Mouse (Mus musculus) testis, adult 2 months (tissue): ENCODE data around the gene F9. TPM values are rescaled to one million over a fixed set of nuclear protein-coding genes. Genes with fewer than 3 reads are reported as not detected.
"Not testable (repeated sequence)": the region's sequence is repeated elsewhere in the genome, so short reads cannot be mapped to it uniquely, and the experiment has no call there.

Experiments used
- H3K27ac ChIP-seq: fragments of 200-500 bp; 2 replicates; pipeline ENCODE4 v1.5.1; 2012; ENCODE audit warnings: low read depth, low read length; ENCODE audit not compliant: control insufficient read depth, insufficient read depth
- H3K27me3 ChIP-seq: fragments of 200-500 bp; 2 replicates; pipeline ENCODE4 v1.6.1; 2012; ENCODE audit warnings: mild to moderate bottlenecking, low read length, moderate library complexity; ENCODE audit not compliant: control insufficient read depth, insufficient read depth
- H3K36me3 ChIP-seq: fragments of 200-500 bp; 2 replicates; pipeline ENCODE4 v1.6.1; 2012; ENCODE audit warnings: mild to moderate bottlenecking, low read length; ENCODE audit not compliant: control insufficient read depth, insufficient read depth
- H3K4me1 ChIP-seq: fragments of 200-500 bp; 2 replicates; pipeline ENCODE4 v1.6.1; 2012; ENCODE audit warnings: low read length; ENCODE audit not compliant: control insufficient read depth, insufficient read depth
- H3K4me3 ChIP-seq: fragments of 200-500 bp; 2 replicates; pipeline ENCODE4 v1.5.1; 2012; ENCODE audit warnings: low read depth, mild to moderate bottlenecking, low read length, moderate library complexity, mixed read lengths; ENCODE audit not compliant: control insufficient read depth
- CTCF ChIP-seq: fragments of 200-500 bp; IDR thresholded peaks from 2 replicates; pipeline ENCODE4 v1.5.1; 2012; ENCODE audit warnings: low read depth, mild to moderate bottlenecking, inconsistent platforms, low read length, moderate library complexity; ENCODE audit not compliant: control insufficient read depth, insufficient read depth, insufficient replicate concordance
- POLR2A ChIP-seq: fragments of 200-500 bp; IDR thresholded peaks from 2 replicates; pipeline ENCODE4 v1.6.1; 2012; ENCODE audit warnings: low read depth, mild to moderate bottlenecking, inconsistent platforms, low read length, moderate library complexity; ENCODE audit not compliant: control insufficient read depth
- polyA plus RNA-seq: library from polyadenylated mRNA; depleted of rRNA; stranded (reverse); fragments of >200 nt; gene quantifications from 2 replicates; pipeline ENCODE4 v1.2.3, GENCODE M21; 2012; rRNA removed

The F9 gene
- polyA plus RNA-seq, result not detected in 2 replicates

- H3K27ac ChIP-seq, result no peak within 1 kb of the TSS
- no peaks in the 10 kb centered on the region for H3K36me3 ChIP-seq
- no peaks in the 10 kb centered on the region for H3K27me3 ChIP-seq
- H3K4me3 ChIP-seq, result no peak within 1 kb of the TSS
- H3K4me1 ChIP-seq, result no peaks in the 10 kb centered on the region
- TF ChIP-seq CTCF, result no peak
- no peak for TF ChIP-seq POLR2A
Measured at GRCm38 (mm10) chrX:59999221-60000083, at the start of gene F9. Gene F9, plus strand, starts transcription at chrX:59999464.

DNA sequence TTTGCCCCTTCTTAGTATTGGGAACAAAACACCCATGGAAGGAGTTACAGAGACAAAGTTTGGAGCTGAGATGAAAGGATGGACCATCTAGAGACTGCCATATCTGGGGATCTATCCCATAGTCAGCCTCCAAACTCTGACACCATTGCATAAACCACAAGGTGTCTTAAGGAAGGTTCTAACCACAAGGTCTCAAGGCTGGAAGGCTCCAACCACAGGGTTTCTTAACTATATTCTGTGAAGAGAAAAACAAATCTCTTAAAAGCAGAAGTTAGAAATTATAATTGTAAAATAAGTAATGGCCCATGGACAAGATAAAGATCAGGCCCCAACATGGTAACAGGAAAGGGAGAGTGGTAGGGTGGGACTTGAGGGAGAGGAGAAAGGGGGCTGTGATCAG, 29.5 kb upstream of the F9 start:
- not testable (repeated sequence) for H3K4me1 ChIP-seq, H3K27me3 ChIP-seq, H3K27ac ChIP-seq, H3K36me3 ChIP-seq, H3K4me3 ChIP-seq

DNA sequence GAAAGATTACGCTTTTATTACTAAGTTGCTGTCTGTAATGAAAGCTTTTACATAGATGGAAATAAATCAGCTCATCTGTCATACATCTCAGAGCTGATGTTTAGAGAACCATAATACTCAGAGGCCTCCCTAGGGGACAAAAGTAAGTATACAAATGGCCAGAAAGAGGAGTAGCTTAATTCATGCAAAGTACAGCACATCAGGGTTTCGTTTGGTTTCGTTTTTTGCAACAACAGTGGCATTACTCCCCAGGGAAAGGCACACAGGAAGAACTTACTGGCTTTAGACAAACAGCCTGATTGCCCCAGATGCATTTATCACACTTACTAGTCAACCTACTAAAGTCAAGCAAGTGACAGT, 800 bp downstream of the F9 start:
- no peaks in the 10 kb centered on the region for H3K36me3 ChIP-seq
- H3K4me1 ChIP-seq, result no peaks in the 10 kb centered on the region
- TF ChIP-seq POLR2A, result no peak
- TF ChIP-seq CTCF, result no peak
- H3K27me3 ChIP-seq, result no peaks in the 10 kb centered on the region
- H3K4me3 ChIP-seq, result no peak overlapping the region
- no peak overlapping the region for H3K27ac ChIP-seq

- TF ChIP-seq CTCF, result no peak
- TF ChIP-seq POLR2A, result no peak
- no peaks in the 10 kb centered on the region for H3K4me1 ChIP-seq
- no peak overlapping the region for H3K4me3 ChIP-seq
- H3K36me3 ChIP-seq, result no peaks in the 10 kb centered on the region
- H3K27ac ChIP-seq, result no peak overlapping the region
- H3K27me3 ChIP-seq, result no peaks in the 10 kb centered on the region
Measured at GRCm38 (mm10) chrX:60001461-60001860, 2.2 kb downstream of the F9 start.

- no peaks in the 10 kb centered on the region for H3K4me1 ChIP-seq
- TF ChIP-seq CTCF (no peak), POLR2A (no peak)
- no peak overlapping the region for H3K27ac ChIP-seq
- H3K36me3 ChIP-seq, result no peaks in the 10 kb centered on the region
- no peaks in the 10 kb centered on the region for H3K27me3 ChIP-seq
- no peak overlapping the region for H3K4me3 ChIP-seq
Measured at GRCm38 (mm10) chrX:60013084-60013676, 13.9 kb downstream of the F9 start.

DNA sequence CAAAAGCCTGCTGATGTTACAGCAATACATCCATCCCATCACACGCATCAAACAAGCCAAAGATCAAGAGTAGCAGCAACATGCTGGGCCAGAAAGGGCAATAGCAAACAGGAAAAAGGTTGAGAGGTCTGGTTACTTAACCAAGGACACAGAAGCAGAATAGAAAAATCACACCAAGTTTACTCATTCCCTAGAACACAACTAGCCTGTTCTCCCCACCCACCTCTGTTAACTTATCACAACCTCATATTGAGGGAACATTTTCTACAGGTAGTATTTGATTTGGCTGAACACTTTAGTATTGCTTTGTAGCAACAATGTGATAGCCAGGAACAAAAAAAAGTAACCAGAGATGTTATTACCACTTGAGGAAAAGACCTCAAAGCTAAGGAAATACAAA, 15.3 kb downstream of the F9 start:
- Histone ChIP-seq H3K4me1 (no peaks in the 10 kb centered on the region), H3K27ac (no peak overlapping the region), H3K36me3 (no peaks in the 10 kb centered on the region), H3K4me3 (no peak overlapping the region), H3K27me3 (no peaks in the 10 kb centered on the region)
- no peak for TF ChIP-seq POLR2A
- TF ChIP-seq CTCF, result no peak

GRCm38 (mm10) chrX:60021007-60021406, 21.7 kb downstream of the F9 start:
- no peak for TF ChIP-seq CTCF
- TF ChIP-seq POLR2A, result no peak
- H3K36me3 ChIP-seq, result no peaks in the 10 kb centered on the region

DNA sequence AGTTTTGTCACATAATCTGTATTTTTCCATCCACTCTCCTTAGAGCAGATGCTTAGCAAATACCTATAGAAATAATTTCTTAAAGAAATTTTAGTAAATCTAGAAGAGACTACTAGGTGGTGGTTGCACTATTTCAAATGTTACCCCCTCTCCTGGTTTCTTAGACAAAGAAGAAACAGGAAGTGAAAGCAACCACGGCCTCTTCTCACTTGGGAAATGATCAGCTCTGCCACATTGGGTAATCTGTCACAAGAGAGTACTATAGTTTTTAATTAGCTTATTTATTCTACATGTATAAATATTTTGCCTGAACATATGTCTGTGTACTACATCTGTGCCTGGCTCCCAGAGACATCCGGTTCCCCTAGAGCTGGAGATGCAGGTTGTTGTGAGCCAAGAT, 22.3 kb downstream of the F9 start:
- no peaks in the 10 kb centered on the region for H3K27me3 ChIP-seq
- no peaks in the 10 kb centered on the region for H3K36me3 ChIP-seq
- H3K4me1 ChIP-seq, result no peaks in the 10 kb centered on the region
- no peak overlapping the region for H3K4me3 ChIP-seq
- no peak overlapping the region for H3K27ac ChIP-seq
- TF ChIP-seq CTCF (no peak), POLR2A (no peak)

More at GRCm38 (mm10) chrX:60021007-60021406, 21.7 kb downstream of the F9 start:
- H3K27me3 ChIP-seq, result no peaks in the 10 kb centered on the region
- no peaks in the 10 kb centered on the region for H3K4me1 ChIP-seq
- H3K27ac ChIP-seq, result no peak overlapping the region
- no peak overlapping the region for H3K4me3 ChIP-seq
